Mouse (Mus musculus): Measurements from ENCODE around the gene Igf1.

Gene Igf1

GRCm38 (mm10) chr10:87865712-87866111, 7.6 kb downstream of the Igf1 start:
- peaks cover 12% of the 10 kb centered on the region for H3K9me3 ChIP-seq (ENCODE audit: low read length)
- H3K27me3 ChIP-seq (ENCODE audit: insufficient read depth, low read length), result peaks cover 8% of the 10 kb centered on the region
- no peak overlapping the region for H3K4me3 ChIP-seq (replicated peaks; ENCODE audit: low read length)
- H3K36me3 ChIP-seq (ENCODE audit: insufficient read depth, low read length), result no peaks in the 10 kb centered on the region
- peaks cover 8% of the 10 kb centered on the region for H3K4me1 ChIP-seq (replicated peaks; ENCODE audit: low read depth, low read length)
- TF ChIP-seq POU5F1 (IDR thresholded peaks at IDR 0.05; ENCODE audit: borderline replicate concordance, low read length), result no peak
- TF ChIP-seq NANOG (IDR thresholded peaks at IDR 0.05; ENCODE audit: borderline replicate concordance, low read length), result no peak
- no peak for TF ChIP-seq CTCF (conservative IDR thresholded peaks at IDR 0.05; ENCODE audit: low read length)

GRCm38 (mm10) chr10:87866448-87866847, 8.4 kb downstream of the Igf1 start:
- Histone ChIP-seq H3K4me1 (replicated peaks; ENCODE audit: low read depth, low read length) (peaks cover under 1% of the 10 kb centered on the region; the same call in 1 of the 2 replicates), H3K9me3 (ENCODE audit: low read length) (peaks cover 13% of the 10 kb centered on the region), H3K27me3 (ENCODE audit: insufficient read depth, low read length) (peaks cover 7% of the 10 kb centered on the region; the same call in 1 of the 2 replicates), H3K36me3 (ENCODE audit: insufficient read depth, low read length) (no peaks in the 10 kb centered on the region), H3K4me3 (replicated peaks; ENCODE audit: low read length) (no peak overlapping the region)
- TF ChIP-seq CTCF (conservative IDR thresholded peaks at IDR 0.05; ENCODE audit: low read length) (no peak), POU5F1 (IDR thresholded peaks at IDR 0.05; ENCODE audit: borderline replicate concordance, low read length) (no peak), NANOG (IDR thresholded peaks at IDR 0.05; ENCODE audit: borderline replicate concordance, low read length) (no peak)

GRCm38 (mm10) chr10:87867217-87867616, 9.2 kb downstream of the Igf1 start:
- no peaks in the 10 kb centered on the region for H3K4me1 ChIP-seq (replicated peaks; ENCODE audit: low read depth, low read length)
- 0 out of 2 replicates have a peak, but pooled peaks cover 3% of the 10 kb centered on the region for H3K27me3 ChIP-seq (ENCODE audit: insufficient read depth, low read length)
- H3K36me3 ChIP-seq (ENCODE audit: insufficient read depth, low read length), result no peaks in the 10 kb centered on the region
- H3K9me3 ChIP-seq (ENCODE audit: low read length), result peaks cover 13% of the 10 kb centered on the region
- H3K4me3 ChIP-seq (replicated peaks; ENCODE audit: low read length), result no peak overlapping the region
- TF ChIP-seq POU5F1 (IDR thresholded peaks at IDR 0.05; ENCODE audit: borderline replicate concordance, low read length), result no peak
- TF ChIP-seq CTCF (conservative IDR thresholded peaks at IDR 0.05; ENCODE audit: low read length), result no peak
- TF ChIP-seq NANOG (IDR thresholded peaks at IDR 0.05; ENCODE audit: borderline replicate concordance, low read length), result no peak

- H3K4me3 ChIP-seq (replicated peaks; ENCODE audit: low read length), result no peak overlapping the region
- no peak for TF ChIP-seq CTCF (conservative IDR thresholded peaks at IDR 0.05; ENCODE audit: low read length)
- no peak for TF ChIP-seq POU5F1 (IDR thresholded peaks at IDR 0.05; ENCODE audit: borderline replicate concordance, low read length)
- TF ChIP-seq NANOG (IDR thresholded peaks at IDR 0.05; ENCODE audit: borderline replicate concordance, low read length), result no peak
These were observed 9.6 kb downstream of the Igf1 start for GRCm38 (mm10) chr10:87867631-87868030.

GRCm38 (mm10) chr10:87868349-87869053, 10.4 kb downstream of the Igf1 start:
- H3K4me3 ChIP-seq (replicated peaks; ENCODE audit: low read length), result no peak overlapping the region
- no peaks in the 10 kb centered on the region for H3K4me1 ChIP-seq (replicated peaks; ENCODE audit: low read depth, low read length)
- H3K27me3 ChIP-seq (ENCODE audit: insufficient read depth, low read length), result no peaks in the 10 kb centered on the region
- no peaks in the 10 kb centered on the region for H3K36me3 ChIP-seq (ENCODE audit: insufficient read depth, low read length)
- TF ChIP-seq CTCF (conservative IDR thresholded peaks at IDR 0.05; ENCODE audit: low read length) (no peak), POU5F1 (IDR thresholded peaks at IDR 0.05; ENCODE audit: borderline replicate concordance, low read length) (no peak)
- peaks cover 13% of the 10 kb centered on the region for H3K9me3 ChIP-seq (ENCODE audit: low read length)

More at GRCm38 (mm10) chr10:87867631-87868030, 9.6 kb downstream of the Igf1 start:
- Histone ChIP-seq H3K4me1 (replicated peaks; ENCODE audit: low read depth, low read length) (no peaks in the 10 kb centered on the region), H3K27me3 (ENCODE audit: insufficient read depth, low read length) (0 out of 2 replicates have a peak, but pooled peaks cover 3% of the 10 kb centered on the region), H3K36me3 (ENCODE audit: insufficient read depth, low read length) (no peaks in the 10 kb centered on the region), H3K9me3 (ENCODE audit: low read length) (peaks cover 13% of the 10 kb centered on the region)

- no peaks in the 10 kb centered on the region for H3K27me3 ChIP-seq (ENCODE audit: insufficient read depth, low read length)
- H3K9me3 ChIP-seq (ENCODE audit: low read length), result peaks cover 13% of the 10 kb centered on the region
- H3K4me3 ChIP-seq (replicated peaks; ENCODE audit: low read length), result no peak overlapping the region
- no peaks in the 10 kb centered on the region for H3K36me3 ChIP-seq (ENCODE audit: insufficient read depth, low read length)
- TF ChIP-seq NANOG (IDR thresholded peaks at IDR 0.05; ENCODE audit: borderline replicate concordance, low read length), result no peak
- H3K4me1 ChIP-seq (replicated peaks; ENCODE audit: low read depth, low read length), result no peaks in the 10 kb centered on the region
These were observed 11.1 kb downstream of the Igf1 start for GRCm38 (mm10) chr10:87869151-87869550.

- Histone ChIP-seq H3K9me3 (ENCODE audit: low read length) (peaks cover 13% of the 10 kb centered on the region), H3K27me3 (ENCODE audit: insufficient read depth, low read length) (no peaks in the 10 kb centered on the region), H3K4me3 (replicated peaks; ENCODE audit: low read length) (no peak overlapping the region), H3K36me3 (ENCODE audit: insufficient read depth, low read length) (no peaks in the 10 kb centered on the region), H3K4me1 (replicated peaks; ENCODE audit: low read depth, low read length) (no peaks in the 10 kb centered on the region)
- no peak for TF ChIP-seq POU5F1 (IDR thresholded peaks at IDR 0.05; ENCODE audit: borderline replicate concordance, low read length)
- TF ChIP-seq NANOG (IDR thresholded peaks at IDR 0.05; ENCODE audit: borderline replicate concordance, low read length), result no peak
- no peak for TF ChIP-seq CTCF (conservative IDR thresholded peaks at IDR 0.05; ENCODE audit: low read length)
These were observed 11.6 kb downstream of the Igf1 start for GRCm38 (mm10) chr10:87869691-87870090.

- no peaks in the 10 kb centered on the region for H3K4me1 ChIP-seq (replicated peaks; ENCODE audit: low read depth, low read length)
- TF ChIP-seq CTCF (conservative IDR thresholded peaks at IDR 0.05; ENCODE audit: low read length) (no peak), NANOG (IDR thresholded peaks at IDR 0.05; ENCODE audit: borderline replicate concordance, low read length) (no peak), POU5F1 (IDR thresholded peaks at IDR 0.05; ENCODE audit: borderline replicate concordance, low read length) (no peak)
- no peaks in the 10 kb centered on the region for H3K36me3 ChIP-seq (ENCODE audit: insufficient read depth, low read length)
- no peaks in the 10 kb centered on the region for H3K27me3 ChIP-seq (ENCODE audit: insufficient read depth, low read length)
- H3K9me3 ChIP-seq (ENCODE audit: low read length), result peaks cover 13% of the 10 kb centered on the region
- no peak overlapping the region for H3K4me3 ChIP-seq (replicated peaks; ENCODE audit: low read length)
These were observed 14.0 kb downstream of the Igf1 start for GRCm38 (mm10) chr10:87871863-87872647.

All from E14TG2a.4 (cell line).